Mouse (Mus musculus) CD4-positive, CD25-positive, alpha-beta regulatory T cell, adult 4 months (primary cell): Measurements from ENCODE around the gene Rfng. TPM values are rescaled to one million over a fixed set of nuclear protein-coding genes. Genes with fewer than 3 reads are reported as not detected.
"Not testable (repeated sequence)": the region's sequence is repeated elsewhere in the genome, so short reads cannot be mapped to it uniquely, and the experiment has no call there.

ENCODE experiments used
- ATAC-seq: one replicate; pipeline ENCODE4 v1.8.0; 2017
- polyA plus RNA-seq, 2 experiments: library from polyadenylated mRNA; unstranded; fragments of 100-300 nt; shearing (Covaris generic); gene quantifications; one replicate each; pipeline ENCODE4 v1.2.1; 2017

The Rfng gene
- polyA plus RNA-seq, 2 experiments from 2014 or later, result 2.8 to 4.1 TPM

DNA sequence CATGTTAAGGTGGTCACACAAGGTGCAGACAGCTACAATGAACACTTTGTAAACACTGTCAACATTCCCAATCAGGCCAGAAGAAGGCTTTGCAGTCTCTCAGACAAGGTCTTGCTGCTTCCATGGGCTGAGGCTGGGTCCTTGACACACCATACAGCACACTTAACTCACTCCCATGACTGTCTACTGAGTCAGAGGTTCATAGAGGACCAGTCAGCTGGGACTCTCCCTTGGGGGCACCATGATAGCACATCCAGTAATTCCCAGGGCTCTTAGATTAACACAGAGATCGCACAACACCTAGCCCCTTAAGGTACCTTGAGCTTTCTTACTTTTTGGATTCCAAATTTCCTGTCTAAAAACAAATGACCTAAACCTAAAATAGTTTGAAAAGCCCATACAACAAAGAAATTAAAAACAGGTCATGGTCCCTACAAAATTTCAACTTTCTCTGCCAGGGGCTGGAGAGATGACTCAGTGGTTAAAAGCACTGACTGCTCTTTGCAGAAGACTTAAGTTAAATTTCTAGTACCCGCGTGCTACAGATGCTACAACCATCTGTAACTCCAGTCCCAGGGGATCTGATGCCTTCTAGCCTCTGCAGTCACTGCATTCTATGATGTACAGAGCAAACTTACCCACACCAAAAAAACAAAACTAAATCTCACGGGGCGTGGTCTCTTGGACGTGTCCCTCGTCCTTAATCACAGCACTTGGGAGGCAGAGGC lies 10.4 kb downstream of the Rfng start:
- ATAC-seq, result no peak

- ATAC-seq, result no peak
These were observed 11.3 kb downstream of the Rfng start for GRCm38 (mm10) chr11:120772749-120773148.

- no peak for ATAC-seq
These were observed 15.8 kb downstream of the Rfng start for GRCm38 (mm10) chr11:120768206-120768605.

GRCm38 (mm10) chr11:120767023-120767422 lies 17.0 kb downstream of the Rfng start:
- not testable (repeated sequence) for ATAC-seq

GRCm38 (mm10) chr11:120763121-120763999 lies 20.6 kb downstream of the Rfng start:
- ATAC-seq, result not testable (repeated sequence)

- ATAC-seq, result not testable (repeated sequence)
These were observed 21.4 kb downstream of the Rfng start, which contains the start of gene Hmga1b for GRCm38 (mm10) chr11:120762672-120763041. TSS of gene Hmga1b (plus strand) at chr11:120762794.

- no peak for ATAC-seq
These were observed 22.0 kb downstream of the Rfng start for GRCm38 (mm10) chr11:120761811-120762671.

GRCm38 (mm10) chr11:120760236-120760635 lies 23.8 kb downstream of the Rfng start:
- no peak for ATAC-seq

- no peak for ATAC-seq
These were observed 32.4 kb downstream of the Rfng start for GRCm38 (mm10) chr11:120751606-120752005.

DNA sequence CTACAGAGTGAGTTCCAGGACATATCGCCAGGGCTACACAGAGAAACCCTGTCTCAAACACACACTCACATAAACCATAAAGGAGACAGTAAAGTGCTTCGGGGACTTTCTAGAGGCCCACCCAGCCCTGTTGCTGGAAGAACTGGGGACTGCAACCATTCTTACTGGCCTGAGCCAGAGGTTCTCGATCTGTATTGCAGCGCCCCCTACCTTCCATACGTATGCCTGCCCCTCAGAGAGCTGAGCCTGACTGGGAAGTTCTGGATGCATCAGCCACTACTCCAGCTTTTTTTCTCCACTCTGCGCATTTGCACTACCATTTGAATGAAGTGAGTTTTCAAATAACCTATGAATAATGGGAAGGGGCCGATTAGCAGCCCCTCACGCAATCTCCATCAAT lies 34.6 kb downstream of the Rfng start:
- no peak for ATAC-seq

DNA sequence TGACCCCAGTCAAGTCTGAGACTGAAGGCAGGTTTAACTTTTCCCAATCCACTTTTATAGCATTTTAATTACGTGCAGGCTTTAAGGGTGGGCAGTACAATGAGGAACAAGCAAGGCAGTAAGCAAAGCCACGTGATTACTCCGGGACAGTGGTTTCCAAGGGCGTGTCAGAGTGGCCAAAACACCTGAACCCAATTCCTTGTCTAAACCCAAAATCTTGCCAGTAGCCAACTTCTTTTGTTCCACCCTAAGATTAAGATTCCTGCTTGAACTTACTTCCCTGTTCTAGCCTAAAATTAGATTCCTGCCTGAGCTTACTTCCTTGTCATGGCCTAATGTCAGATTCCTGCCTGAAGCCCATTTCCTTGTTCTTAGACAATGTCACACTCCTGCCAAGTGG lies 36.0 kb downstream of the Rfng start:
- no peak for ATAC-seq

GRCm38 (mm10) chr11:120744121-120744701 lies 39.8 kb downstream of the Rfng start:
- ATAC-seq, result no peak

- ATAC-seq, result no peak
These were observed 43.0 kb downstream of the Rfng start for GRCm38 (mm10) chr11:120740981-120741380.

- ATAC-seq, result no peak
These were observed 47.6 kb downstream of the Rfng start for GRCm38 (mm10) chr11:120736424-120736823.

DNA sequence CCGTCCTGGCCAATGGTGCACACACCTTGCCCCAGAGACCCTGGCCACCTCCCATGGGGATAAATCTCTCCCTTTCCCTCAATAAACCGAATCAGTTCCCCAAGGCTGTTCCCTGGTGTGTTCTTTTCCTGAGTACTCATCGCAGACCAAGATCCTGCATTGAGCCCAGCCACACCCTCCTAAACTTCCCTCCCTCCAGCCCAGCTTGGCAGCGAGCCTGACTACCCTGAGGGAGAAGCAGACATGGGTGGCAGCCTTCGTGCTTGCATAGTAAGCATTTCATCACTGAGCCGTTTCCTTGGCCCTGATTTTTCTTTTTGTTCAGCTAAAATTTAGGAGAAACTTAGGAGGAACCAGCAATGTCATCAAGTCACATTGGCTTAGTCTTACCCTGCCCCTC lies 50.5 kb downstream of the Rfng start:
- ATAC-seq, result no peak

GRCm38 (mm10) chr11:120731858-120732680 lies 51.9 kb downstream of the Rfng start, which contains the start of gene Cbr2:
TSS of gene Cbr2 (minus strand) at chr11:120732114.
- no peak for ATAC-seq

- ATAC-seq, result no peak
These were observed 52.6 kb downstream of the Rfng start for GRCm38 (mm10) chr11:120731395-120731794.
